Mouse (Mus musculus): ENCODE measurements around the gene Acin1. TPM values are rescaled to one million over a fixed set of nuclear protein-coding genes. Genes with fewer than 3 reads are reported as not detected.

The Acin1 gene
- 141 and 150 TPM in 2 replicates for polyA plus RNA-seq (2015; fragmentation: Nextera tagmentation; extraction: Ambion mirVana)

GRCm38 (mm10) chr14:54686522-54687143 is at the start of gene Acin1:
Gene Acin1, minus strand, starts transcription at chr14:54686931.
- Histone ChIP-seq H3K4me1 (replicated peaks; ENCODE audit: control insufficient read depth, insufficient read depth, low read length) (peaks cover 29% of the 10 kb centered on the region), H3K4me3 (replicated peaks; ENCODE audit: low read length) (peak within 1 kb of the TSS; percentile 92), H3K4me2 (ENCODE audit: low read length) (peak within 1 kb of the TSS; percentile 92), H3K9me3 (ENCODE audit: control insufficient read depth, low read length) (no peaks in the 10 kb centered on the region), H3K36me3 (ENCODE audit: control insufficient read depth, insufficient read depth) (peaks cover 13% of the 10 kb centered on the region; the same call in 1 of the 2 replicates), H3K27me3 (replicated peaks; ENCODE audit: control insufficient read depth, insufficient read depth, low read length) (no peaks in the 10 kb centered on the region), H3K27ac (ENCODE audit: low read length) (peak within 1 kb of the TSS; percentile 94), H3K9ac (replicated peaks; ENCODE audit: low read depth, low read length) (peak within 1 kb of the TSS; percentile 90)
- ATAC-seq: peak; percentile 98
- under 1% methylated on average over 44 of the region's 44 CpGs for WGBS

GRCm38 (mm10) chr14:54735221-54735620 is 48.5 kb upstream of the Acin1 start:
- H3K9me3 ChIP-seq (ENCODE audit: control insufficient read depth, low read length): no peaks in the 10 kb centered on the region
- no peaks in the 10 kb centered on the region for H3K36me3 ChIP-seq (ENCODE audit: control insufficient read depth, insufficient read depth)
- WGBS: 84% methylated on average over 4 of the region's 4 CpGs
- H3K27ac ChIP-seq (ENCODE audit: low read length): no peak overlapping the region
- no peak for ATAC-seq
- H3K4me1 ChIP-seq (replicated peaks; ENCODE audit: control insufficient read depth, insufficient read depth, low read length): peaks cover 6% of the 10 kb centered on the region; the same call in 1 of the 2 replicates
- no peak overlapping the region for H3K9ac ChIP-seq (replicated peaks; ENCODE audit: low read depth, low read length)
- no peak overlapping the region for H3K4me2 ChIP-seq (ENCODE audit: low read length)
- H3K27me3 ChIP-seq (replicated peaks; ENCODE audit: control insufficient read depth, insufficient read depth, low read length): no peaks in the 10 kb centered on the region
- H3K4me3 ChIP-seq (replicated peaks; ENCODE audit: low read length): no peak overlapping the region

GRCm38 (mm10) chr14:54734004-54734403 is 47.3 kb upstream of the Acin1 start:
- Histone ChIP-seq H3K27ac (ENCODE audit: low read length) (no peak overlapping the region), H3K27me3 (replicated peaks; ENCODE audit: control insufficient read depth, insufficient read depth, low read length) (no peaks in the 10 kb centered on the region), H3K4me2 (ENCODE audit: low read length) (no peak overlapping the region), H3K4me1 (replicated peaks; ENCODE audit: control insufficient read depth, insufficient read depth, low read length) (peaks cover 14% of the 10 kb centered on the region), H3K9ac (replicated peaks; ENCODE audit: low read depth, low read length) (no peak overlapping the region), H3K9me3 (ENCODE audit: control insufficient read depth, low read length) (no peaks in the 10 kb centered on the region), H3K36me3 (ENCODE audit: control insufficient read depth, insufficient read depth) (no peaks in the 10 kb centered on the region), H3K4me3 (replicated peaks; ENCODE audit: low read length) (no peak overlapping the region)
- ATAC-seq: no peak
- WGBS: 81% methylated on average over 4 of the region's 4 CpGs

GRCm38 (mm10) chr14:54732206-54732605 is 45.5 kb upstream of the Acin1 start:
- H3K27ac ChIP-seq (ENCODE audit: low read length): no peak overlapping the region
- no peaks in the 10 kb centered on the region for H3K27me3 ChIP-seq (replicated peaks; ENCODE audit: control insufficient read depth, insufficient read depth, low read length)
- H3K9me3 ChIP-seq (ENCODE audit: control insufficient read depth, low read length): no peaks in the 10 kb centered on the region
- 92% methylated on average over 8 of the region's 8 CpGs for WGBS
- ATAC-seq: no peak
- H3K4me3 ChIP-seq (replicated peaks; ENCODE audit: low read length): no peak overlapping the region
- H3K4me1 ChIP-seq (replicated peaks; ENCODE audit: control insufficient read depth, insufficient read depth, low read length): peaks cover 15% of the 10 kb centered on the region
- no peak overlapping the region for H3K9ac ChIP-seq (replicated peaks; ENCODE audit: low read depth, low read length)
- no peak overlapping the region for H3K4me2 ChIP-seq (ENCODE audit: low read length)
- H3K36me3 ChIP-seq (ENCODE audit: control insufficient read depth, insufficient read depth): no peaks in the 10 kb centered on the region

- Histone ChIP-seq H3K4me2 (ENCODE audit: low read length) (no peak overlapping the region), H3K9ac (replicated peaks; ENCODE audit: low read depth, low read length) (no peak overlapping the region), H3K9me3 (ENCODE audit: control insufficient read depth, low read length) (no peaks in the 10 kb centered on the region), H3K27ac (ENCODE audit: low read length) (peak overlapping the region; percentile 53; the same call in 1 of the 2 replicates), H3K36me3 (ENCODE audit: control insufficient read depth, insufficient read depth) (no peaks in the 10 kb centered on the region), H3K4me1 (replicated peaks; ENCODE audit: control insufficient read depth, insufficient read depth, low read length) (peaks cover 9% of the 10 kb centered on the region), H3K4me3 (replicated peaks; ENCODE audit: low read length) (no peak overlapping the region), H3K27me3 (replicated peaks; ENCODE audit: control insufficient read depth, insufficient read depth, low read length) (no peaks in the 10 kb centered on the region)
- peak; percentile 55; the same call in 1 of the 2 replicates for ATAC-seq
- WGBS: 53% methylated on average over 6 of the region's 6 CpGs
These were observed 43.6 kb upstream of the Acin1 start for GRCm38 (mm10) chr14:54730305-54730704.

- H3K9me3 ChIP-seq (ENCODE audit: control insufficient read depth, low read length): no peaks in the 10 kb centered on the region
- H3K4me3 ChIP-seq (replicated peaks; ENCODE audit: low read length): no peak overlapping the region
- no peaks in the 10 kb centered on the region for H3K36me3 ChIP-seq (ENCODE audit: control insufficient read depth, insufficient read depth)
- no peak overlapping the region for H3K4me2 ChIP-seq (ENCODE audit: low read length)
- H3K9ac ChIP-seq (replicated peaks; ENCODE audit: low read depth, low read length): no peak overlapping the region
- peak; percentile 84 for ATAC-seq
- H3K27ac ChIP-seq (ENCODE audit: low read length): peak overlapping the region; percentile 53
- WGBS: 51% methylated on average over 13 of the region's 13 CpGs
- H3K27me3 ChIP-seq (replicated peaks; ENCODE audit: control insufficient read depth, insufficient read depth, low read length): no peaks in the 10 kb centered on the region
- H3K4me1 ChIP-seq (replicated peaks; ENCODE audit: control insufficient read depth, insufficient read depth, low read length): peaks cover 9% of the 10 kb centered on the region
These were observed 42.3 kb upstream of the Acin1 start for GRCm38 (mm10) chr14:54728823-54729653.

GRCm38 (mm10) chr14:54727565-54727964 is 40.8 kb upstream of the Acin1 start:
- Histone ChIP-seq H3K4me1 (replicated peaks; ENCODE audit: control insufficient read depth, insufficient read depth, low read length) (peaks cover 9% of the 10 kb centered on the region), H3K27ac (ENCODE audit: low read length) (no peak overlapping the region), H3K9ac (replicated peaks; ENCODE audit: low read depth, low read length) (no peak overlapping the region), H3K36me3 (ENCODE audit: control insufficient read depth, insufficient read depth) (no peaks in the 10 kb centered on the region), H3K27me3 (replicated peaks; ENCODE audit: control insufficient read depth, insufficient read depth, low read length) (no peaks in the 10 kb centered on the region), H3K4me2 (ENCODE audit: low read length) (no peak overlapping the region), H3K9me3 (ENCODE audit: control insufficient read depth, low read length) (no peaks in the 10 kb centered on the region), H3K4me3 (replicated peaks; ENCODE audit: low read length) (no peak overlapping the region)
- 82% methylated on average over 5 of the region's 5 CpGs for WGBS
- no peak for ATAC-seq

GRCm38 (mm10) chr14:54724049-54724448 is 37.3 kb upstream of the Acin1 start:
- H3K27ac ChIP-seq (ENCODE audit: low read length): no peak overlapping the region
- WGBS: 77% methylated on average over 6 of the region's 6 CpGs
- H3K9me3 ChIP-seq (ENCODE audit: control insufficient read depth, low read length): no peaks in the 10 kb centered on the region

GRCm38 (mm10) chr14:54721711-54722110 is 35.0 kb upstream of the Acin1 start:
- H3K9ac ChIP-seq (replicated peaks; ENCODE audit: low read depth, low read length): no peak overlapping the region
- no peaks in the 10 kb centered on the region for H3K27me3 ChIP-seq (replicated peaks; ENCODE audit: control insufficient read depth, insufficient read depth, low read length)
- H3K4me1 ChIP-seq (replicated peaks; ENCODE audit: control insufficient read depth, insufficient read depth, low read length): no peaks in the 10 kb centered on the region
- H3K9me3 ChIP-seq (ENCODE audit: control insufficient read depth, low read length): no peaks in the 10 kb centered on the region
- ATAC-seq: no peak
- H3K36me3 ChIP-seq (ENCODE audit: control insufficient read depth, insufficient read depth): no peaks in the 10 kb centered on the region
- no peak overlapping the region for H3K27ac ChIP-seq (ENCODE audit: low read length)
- no peak overlapping the region for H3K4me2 ChIP-seq (ENCODE audit: low read length)
- WGBS: 75% methylated on average over 10 of the region's 10 CpGs
- H3K4me3 ChIP-seq (replicated peaks; ENCODE audit: low read length): no peak overlapping the region

More at GRCm38 (mm10) chr14:54724049-54724448, 37.3 kb upstream of the Acin1 start:
- H3K9ac ChIP-seq (replicated peaks; ENCODE audit: low read depth, low read length): no peak overlapping the region
- H3K27me3 ChIP-seq (replicated peaks; ENCODE audit: control insufficient read depth, insufficient read depth, low read length): no peaks in the 10 kb centered on the region
- no peak overlapping the region for H3K4me3 ChIP-seq (replicated peaks; ENCODE audit: low read length)
- no peak overlapping the region for H3K4me2 ChIP-seq (ENCODE audit: low read length)
- no peak for ATAC-seq
- H3K36me3 ChIP-seq (ENCODE audit: control insufficient read depth, insufficient read depth): no peaks in the 10 kb centered on the region
- peaks cover 1% of the 10 kb centered on the region for H3K4me1 ChIP-seq (replicated peaks; ENCODE audit: control insufficient read depth, insufficient read depth, low read length)
